Mouse (Mus musculus) heart, adult 2 months (tissue): ENCODE measurements at regions not wholly inside any gene's neighbourhood (a gene's known extent, or its start where the extent isn't known, plus 50 kb on each side); places are given as distances from the start of the nearest gene placed in this dataset.

Experiments
- CTCF ChIP-seq: fragments of 200-600 bp; IDR thresholded peaks from 2 replicates; pipeline ENCODE4 v1.8.1; 2022; ENCODE audit warnings: antibody characterized with exemption, mild to moderate bottlenecking, moderate library complexity
- POLR2A ChIP-seq: fragments of 200-500 bp; IDR thresholded peaks from 2 replicates; pipeline ENCODE4 v1.6.1; 2011; ENCODE audit warnings: mild to moderate bottlenecking, low read depth, low read length, control low read depth; ENCODE audit not compliant: insufficient read depth

GRCm38 (mm10) chr3:123794011-123794410 lies 103.4 kb upstream of the Ndst3 start:
- TF ChIP-seq CTCF: no peak
- TF ChIP-seq POLR2A: no peak
